ENCODE assay signal across 12 mouse cellular contexts in the genomic region with DNA sequence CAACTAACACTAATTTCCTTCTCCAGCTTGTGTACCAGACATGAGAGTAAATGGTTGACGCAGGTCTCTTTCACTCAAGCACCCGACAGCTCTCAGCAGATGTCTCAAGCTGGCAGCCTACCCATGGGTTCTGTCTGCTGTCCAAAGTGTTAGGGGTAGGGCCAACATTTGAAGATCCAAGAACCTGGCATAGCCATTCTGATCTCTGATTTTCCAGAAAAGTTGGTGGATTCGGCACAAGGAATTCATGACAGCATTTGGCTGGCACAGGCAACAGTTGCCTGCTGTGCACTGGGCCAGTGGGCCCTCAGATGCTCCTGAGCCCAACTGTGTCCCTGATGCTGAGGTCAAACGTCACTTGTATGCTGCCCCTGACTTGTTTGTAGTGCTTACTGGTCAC.
DNase-seq lines count a peak whose midpoint lies in the region; ATAC-seq and TF ChIP-seq lines count a peak whose summit lies in the region.
"Had no signal": no experiment of that assay in that cellular context is flagged by ENCODE, and none has a peak within 500 bp of the region (broad histone marks: within the 10 kb centered on the region; RNA-seq: fewer than 3 reads in every experiment).

No protein-coding gene starts in this region.

- WGBS in lung, embryonic 15.5 days, result 56% methylated on average over 4 of the region's 4 CpGs
- 53% methylated on average over 4 of the region's 4 CpGs for WGBS in lung, adult 2 months
- 66% methylated on average over 4 of the region's 4 CpGs for WGBS in heart, embryonic 15.5 days
- WGBS in stomach, postnatal 0 days, result 60% methylated on average over 4 of the region's 4 CpGs

- no peak overlapping the region for H3K9ac ChIP-seq in lung, embryonic 15.5 days
- no peak overlapping the region for H3K9ac ChIP-seq in heart, embryonic 15.5 days
- no peak overlapping the region for H3K9ac ChIP-seq in stomach, postnatal 0 days (ENCODE audit: low read length)
- H3K9ac ChIP-seq: embryonic facial prominence, embryonic 12.5 days had no signal

- TF ChIP-seq EP300 in stomach, postnatal 0 days (optimal IDR thresholded peaks at IDR 0.05), result no peak

- H3K4me3 ChIP-seq in lung, embryonic 15.5 days, result no peak overlapping the region
- no peak overlapping the region for H3K4me3 ChIP-seq in lung, adult 2 months (replicated peaks; ENCODE audit: extremely low read depth, low read depth, low read length)
- no peak overlapping the region for H3K4me3 ChIP-seq in heart, embryonic 15.5 days
- H3K4me3 ChIP-seq in stomach, postnatal 0 days (ENCODE audit: low read depth, low read length), result no peak overlapping the region
- H3K4me3 ChIP-seq: embryonic facial prominence, embryonic 12.5 days had no signal

- no peaks in the 10 kb centered on the region for H3K9me3 ChIP-seq in lung, embryonic 15.5 days
- no peaks in the 10 kb centered on the region for H3K9me3 ChIP-seq in heart, embryonic 15.5 days (replicated peaks)
- H3K9me3 ChIP-seq in stomach, postnatal 0 days (ENCODE audit: control insufficient read depth, low read length), result no peaks in the 10 kb centered on the region
- H3K9me3 ChIP-seq: embryonic facial prominence, embryonic 12.5 days had no signal

- peak; percentile 55 for DNase-seq in gastrocnemius, postnatal 25 days
- no peak for DNase-seq in gastrocnemius, adult 18-20 months (ENCODE audit: low spot score)
- no peak for DNase-seq in lung, adult 2 months
- DNase-seq in stomach, postnatal 0 days (ENCODE audit: low spot score), result no peak
- DNase-seq in left cerebral cortex, adult 18-20 months (ENCODE audit: low spot score in 2 of 2), result no peak
- DNase-seq in right cerebral cortex, postnatal 25 days, result no peak
- DNase-seq: adrenal gland, postnatal 36 days; kidney, adult 9 months; thymus, postnatal 36 days had no signal

- no peak for TF ChIP-seq POLR2A in lung, adult 2 months (IDR thresholded peaks at IDR 0.05; ENCODE audit: borderline replicate concordance, extremely low read depth, low read depth, low read length)

- no peak for TF ChIP-seq CTCF in lung, adult 2 months (IDR thresholded peaks at IDR 0.05; ENCODE audit: insufficient read depth, low read length)
- TF ChIP-seq CTCF in stomach, postnatal 0 days (IDR thresholded peaks at IDR 0.05; ENCODE audit: low read depth), result no peak

- H3K27me3 ChIP-seq in lung, embryonic 15.5 days, result no peaks in the 10 kb centered on the region
- H3K27me3 ChIP-seq in heart, embryonic 15.5 days, result no peaks in the 10 kb centered on the region
- H3K27me3 ChIP-seq in stomach, postnatal 0 days (ENCODE audit: control insufficient read depth, insufficient read depth, low read length), result no peaks in the 10 kb centered on the region
- H3K27me3 ChIP-seq: embryonic facial prominence, embryonic 12.5 days had no signal

- ATAC-seq in lung, embryonic 15.5 days (ENCODE audit: borderline replicate concordance, extremely low read depth, low FRiP score, low TSS enrichment), result no peak
- no peak for ATAC-seq in heart, embryonic 15.5 days (replicated peaks; ENCODE audit: insufficient number of reproducible peaks, insufficient read depth, low FRiP score, low read depth)
- no peak for ATAC-seq in stomach, postnatal 0 days (ENCODE audit: low FRiP score, low TSS enrichment)

- no peaks in the 10 kb centered on the region for H3K36me3 ChIP-seq in lung, embryonic 15.5 days
- H3K36me3 ChIP-seq in heart, embryonic 15.5 days, result no peaks in the 10 kb centered on the region
- H3K36me3 ChIP-seq in stomach, postnatal 0 days (ENCODE audit: control insufficient read depth, insufficient read depth, low read length), result no peaks in the 10 kb centered on the region
- H3K36me3 ChIP-seq: embryonic facial prominence, embryonic 12.5 days had no signal

- peaks cover 35% of the 10 kb centered on the region for H3K4me1 ChIP-seq in lung, embryonic 15.5 days
- peaks cover 19% of the 10 kb centered on the region for H3K4me1 ChIP-seq in lung, adult 2 months (ENCODE audit: control insufficient read depth, insufficient read depth, low read length)
- H3K4me1 ChIP-seq in heart, embryonic 15.5 days (replicated peaks), result peaks cover 41% of the 10 kb centered on the region
- no peaks in the 10 kb centered on the region for H3K4me1 ChIP-seq in stomach, postnatal 0 days (replicated peaks; ENCODE audit: control insufficient read depth, insufficient read depth)

- H3K27ac ChIP-seq in lung, embryonic 15.5 days, result peak overlapping the region; percentile 60
- peak overlapping the region; percentile 61 for H3K27ac ChIP-seq in heart, embryonic 15.5 days
- H3K27ac ChIP-seq in stomach, postnatal 0 days (replicated peaks), result peak overlapping the region; percentile 67
- H3K27ac ChIP-seq: embryonic facial prominence, embryonic 12.5 days had no signal

- no peak overlapping the region; the same call in 1 of the 2 replicates for H3K4me2 ChIP-seq in lung, embryonic 15.5 days
- peak overlapping the region; percentile 42; the same call in 1 of the 2 replicates for H3K4me2 ChIP-seq in heart, embryonic 15.5 days
- H3K4me2 ChIP-seq in stomach, postnatal 0 days (replicated peaks; ENCODE audit: low read depth), result no peak overlapping the region; the same call in 1 of the 2 replicates
- H3K4me2 ChIP-seq: embryonic facial prominence, embryonic 12.5 days had no signal
